8 mouse cellular contexts compared by ENCODE assay signal in genomic region chr14:61045446-61046090, GRCm38 (mm10). TPM values are rescaled to one million over a fixed set of nuclear protein-coding genes. Genes with fewer than 3 reads are reported as not detected.
A peak's percentile ranks its signal among the peaks of the same experiment; 100 is the strongest.
DNase-seq lines count a peak whose midpoint lies in the region; ATAC-seq and TF ChIP-seq lines count a peak whose summit lies in the region.

No protein-coding gene starts in this region.

- peak overlapping the region; percentile 83 for H3K4me3 ChIP-seq in megakaryocyte, embryonic 14.5 days (replicated peaks)
- peak overlapping the region; percentile 51 for H3K4me3 ChIP-seq in intestine, postnatal 0 days (ENCODE audit: low read depth, low read length)
- peak overlapping the region; percentile 48 for H3K4me3 ChIP-seq in midbrain, postnatal 0 days (ENCODE audit: low read depth, low read length)

- H3K4me2 ChIP-seq in intestine, postnatal 0 days (replicated peaks; ENCODE audit: low read depth) = peak overlapping the region; percentile 89
- H3K4me2 ChIP-seq in midbrain, postnatal 0 days (ENCODE audit: low read depth, low read length, poor library complexity, severe bottlenecking) = peak overlapping the region; percentile 87

- H3K9ac ChIP-seq in intestine, postnatal 0 days (ENCODE audit: low read depth, low read length) = peak overlapping the region; percentile 5; the same call in 1 of the 2 replicates
- H3K9ac ChIP-seq in midbrain, postnatal 0 days (replicated peaks; ENCODE audit: low read length, poor library complexity, severe bottlenecking) = peak overlapping the region; percentile 61

- intact Hi-C loops in left cerebral cortex, postnatal 14 days (cut with DNase I) = loop anchor here (5.0 kb wide), 1 partner anchor 42 kb away; no protein-coding TSS in a partner anchor

- peaks cover 46% of the 10 kb centered on the region for H3K27me3 ChIP-seq in megakaryocyte, embryonic 14.5 days (replicated peaks)
- H3K27me3 ChIP-seq in intestine, postnatal 0 days (replicated peaks; ENCODE audit: control insufficient read depth, insufficient read depth, low read length) = 0 out of 2 replicates have a peak, but pooled peaks cover 4% of the 10 kb centered on the region
- no peaks in the 10 kb centered on the region for H3K27me3 ChIP-seq in midbrain, postnatal 0 days (ENCODE audit: insufficient read depth, low read length)

- H3K36me3 ChIP-seq in megakaryocyte, embryonic 14.5 days (replicated peaks; ENCODE audit: low read length) = no peaks in the 10 kb centered on the region
- H3K36me3 ChIP-seq in intestine, postnatal 0 days (ENCODE audit: control insufficient read depth, insufficient read depth) = no peaks in the 10 kb centered on the region
- no peaks in the 10 kb centered on the region for H3K36me3 ChIP-seq in midbrain, postnatal 0 days (ENCODE audit: insufficient read depth, low read length)

- TF ChIP-seq CTCF in intestine, postnatal 0 days (IDR thresholded peaks at IDR 0.05; ENCODE audit: low read depth) = no peak
- no peak for TF ChIP-seq CTCF in midbrain, postnatal 0 days (IDR thresholded peaks at IDR 0.05)

- no peaks in the 10 kb centered on the region for H3K9me3 ChIP-seq in megakaryocyte, embryonic 14.5 days
- H3K9me3 ChIP-seq in intestine, postnatal 0 days (ENCODE audit: control insufficient read depth) = no peaks in the 10 kb centered on the region
- H3K9me3 ChIP-seq in midbrain, postnatal 0 days (ENCODE audit: low read length) = no peaks in the 10 kb centered on the region

- peak; percentile 49 for DNase-seq in forelimb bud, embryonic 11.5 days (ENCODE audit: low read depth, low spot score)
- DNase-seq in midbrain, postnatal 0 days (ENCODE audit: low spot score) = peak; percentile 59
- no peak for DNase-seq in ovary, postnatal 14 days (ENCODE audit: low spot score)
- DNase-seq in left cerebral cortex, postnatal 14 days (ENCODE audit: low spot score in 2 of 2) = no peak
- no peak for DNase-seq in layer of hippocampus, adult 9-10 months (ENCODE audit: low spot score)

- no peak for ATAC-seq in megakaryocyte, adult 5-6 weeks (ENCODE audit: poor library complexity, severe bottlenecking)
- no peak for ATAC-seq in intestine, postnatal 0 days
- ATAC-seq in midbrain, postnatal 0 days (ENCODE audit: low FRiP score) = no peak

- WGBS in intestine, postnatal 0 days = 4% methylated on average over 19 of the region's 19 CpGs
- WGBS in midbrain, postnatal 0 days = 1% methylated on average over 19 of the region's 19 CpGs

- peaks cover 11% of the 10 kb centered on the region for H3K4me1 ChIP-seq in megakaryocyte, embryonic 14.5 days
- 0 out of 2 replicates have a peak, but pooled peaks cover 4% of the 10 kb centered on the region for H3K4me1 ChIP-seq in intestine, postnatal 0 days (replicated peaks; ENCODE audit: control insufficient read depth, insufficient read depth, low read length)
- H3K4me1 ChIP-seq in midbrain, postnatal 0 days (ENCODE audit: insufficient read depth, low read length) = peaks cover 6% of the 10 kb centered on the region; the same call in 1 of the 2 replicates

- no peak overlapping the region for H3K27ac ChIP-seq in intestine, postnatal 0 days (ENCODE audit: low read depth, low read length)
- peak overlapping the region; percentile 57 for H3K27ac ChIP-seq in midbrain, postnatal 0 days (ENCODE audit: low read depth, low read length)

RNA-seq across cellular contexts. Expression of gene Tnfrsf19, which starts 0.7 kb away (rescaled TPM):
- polyA plus RNA-seq in megakaryocyte, embryonic 14.5 days (2012; ENCODE audit: insufficient read depth, low replicate concordance) = not detected in 2 replicates
- total RNA-seq in megakaryocyte, adult 5-6 weeks (2015) = 0.16 TPM in 1 of 2 replicates, not detected in the other
- 0.29 and 0.45 TPM in 2 replicates for total RNA-seq in megakaryocyte, adult 5-6 weeks (2017)
- polyA plus RNA-seq in intestine, postnatal 0 days (2015; fragmentation: Nextera tagmentation; extraction: Ambion mirVana) = 4.7 and 6.1 TPM in 2 replicates
- total RNA-seq in midbrain, postnatal 0 days (2014; rRNA removed) = 42.9 and 50.3 TPM in 2 replicates
- polyA plus RNA-seq in midbrain, postnatal 0 days (2015; fragmentation: Nextera tagmentation; extraction: Ambion mirVana) = 29.5 and 32.3 TPM in 2 replicates
- 10 to 100 TPM; 80.7 to 82.4 TPM for total RNA-seq in left cerebral cortex, postnatal 14 days (2021)

Comparison
In these comparisons a context has a peak if more than half of its experiments do, and no peak if none do; other contexts are left out.
1. DNase-seq: peak in forelimb bud, embryonic 11.5 days (single experiment) and midbrain, postnatal 0 days (single experiment); none in ovary, postnatal 14 days (single experiment), left cerebral cortex, postnatal 14 days (0 of 2) and layer of hippocampus, adult 9-10 months (single experiment).
2. RNA of gene Tnfrsf19, which starts 0.7 kb away (total RNA-seq): 80.7 to 82.4 TPM in left cerebral cortex, postnatal 14 days and 42.9 to 50.3 TPM in midbrain, postnatal 0 days; 0.16 to 0.45 TPM in megakaryocyte, adult 5-6 weeks; every median in the first group is over 10 times any median in the second.
3. Peak in every context shown above with its lines, with median percentiles within 50 percentile points of each other: H3K4me3 ChIP-seq.